Mouse (Mus musculus) adrenal gland, adult 18-20 months (tissue): ENCODE data around the gene Wdr46. TPM values are rescaled to one million over a fixed set of nuclear protein-coding genes. Genes with fewer than 3 reads are reported as not detected.

Experiments used
- DNase-seq, 2 experiments: peaks; one replicate each; pipeline ENCODE4 v3.0.0; 2021 to 2022; ENCODE audit warnings: low spot score in 2 of 2
- total RNA-seq, 2 experiments: library from RNA; stranded (reverse); gene quantifications; 1 replicate in 1 of 2; 2 replicates in 1 of 2; pipeline ENCODE4 v1.2.3; 2021

Gene Wdr46
- total RNA-seq, 2 experiments from 2014 or later, result 29.2 to 35.7 TPM

DNA sequence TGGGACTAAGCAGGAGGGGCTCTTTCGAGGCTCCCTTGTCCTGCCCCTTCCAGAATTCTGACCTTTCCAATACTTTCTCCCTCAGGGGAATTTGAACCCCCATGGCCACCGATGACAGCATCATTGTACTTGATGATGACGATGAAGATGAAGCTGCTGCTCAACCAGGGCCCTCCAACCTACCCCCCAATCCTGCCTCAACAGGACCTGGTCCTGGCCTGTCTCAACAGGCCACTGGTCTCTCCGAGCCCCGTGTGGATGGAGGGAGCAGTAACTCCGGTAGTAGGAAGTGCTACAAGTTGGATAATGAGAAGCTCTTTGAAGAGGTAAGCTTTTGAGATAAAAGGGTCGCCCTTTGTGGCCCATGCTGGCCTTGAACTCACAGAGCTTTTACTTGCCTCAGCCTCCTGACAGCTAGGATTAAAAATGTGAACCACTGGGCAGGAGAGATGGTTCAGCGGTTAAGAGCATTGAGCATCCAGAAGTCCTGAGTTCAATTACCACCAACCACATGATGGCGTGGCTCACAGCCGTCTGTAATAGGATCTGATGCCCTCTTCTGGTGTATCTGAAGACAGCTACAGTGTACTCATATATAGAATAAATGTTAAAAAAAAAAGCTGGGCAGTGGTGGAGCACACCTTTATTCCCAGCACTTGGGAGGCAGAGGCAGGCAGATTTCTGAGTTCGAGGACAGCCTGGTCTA lies 30.0 kb upstream of the Wdr46 start:
- DNase-seq, result no peak

DNA sequence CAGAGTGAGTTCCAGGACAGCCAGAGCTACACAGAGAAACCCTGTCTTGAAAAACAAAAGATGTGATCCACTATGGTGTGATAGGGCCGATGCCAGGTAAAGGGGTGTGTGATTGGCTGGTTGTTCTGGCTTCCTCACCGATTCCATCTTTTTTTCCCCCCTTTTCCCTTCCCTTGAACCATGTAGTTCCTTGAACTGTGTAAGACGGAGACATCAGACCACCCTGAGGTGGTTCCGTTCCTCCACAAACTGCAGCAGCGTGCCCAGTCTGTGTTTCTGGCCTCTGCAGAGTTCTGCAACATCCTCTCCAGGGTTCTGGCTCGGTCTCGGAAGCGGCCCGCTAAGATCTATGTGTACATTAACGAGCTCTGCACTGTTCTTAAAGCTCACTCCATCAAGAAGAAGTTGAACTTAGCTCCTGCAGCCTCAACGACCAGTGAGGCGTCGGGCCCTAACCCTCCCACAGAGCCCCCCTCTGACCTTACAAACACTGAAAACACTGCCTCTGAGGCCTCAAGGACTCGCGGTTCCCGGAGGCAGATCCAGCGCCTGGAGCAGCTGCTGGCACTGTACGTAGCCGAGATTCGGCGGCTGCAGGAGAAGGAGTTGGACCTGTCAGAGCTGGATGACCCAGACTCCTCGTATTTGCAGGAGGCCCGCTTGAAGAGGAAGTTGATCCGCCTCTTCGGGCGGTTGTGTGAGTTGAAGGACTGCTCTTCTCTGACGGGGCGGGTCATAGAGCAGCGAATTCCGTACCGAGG lies 29.2 kb upstream of the Wdr46 start:
- no peak for DNase-seq

DNA sequence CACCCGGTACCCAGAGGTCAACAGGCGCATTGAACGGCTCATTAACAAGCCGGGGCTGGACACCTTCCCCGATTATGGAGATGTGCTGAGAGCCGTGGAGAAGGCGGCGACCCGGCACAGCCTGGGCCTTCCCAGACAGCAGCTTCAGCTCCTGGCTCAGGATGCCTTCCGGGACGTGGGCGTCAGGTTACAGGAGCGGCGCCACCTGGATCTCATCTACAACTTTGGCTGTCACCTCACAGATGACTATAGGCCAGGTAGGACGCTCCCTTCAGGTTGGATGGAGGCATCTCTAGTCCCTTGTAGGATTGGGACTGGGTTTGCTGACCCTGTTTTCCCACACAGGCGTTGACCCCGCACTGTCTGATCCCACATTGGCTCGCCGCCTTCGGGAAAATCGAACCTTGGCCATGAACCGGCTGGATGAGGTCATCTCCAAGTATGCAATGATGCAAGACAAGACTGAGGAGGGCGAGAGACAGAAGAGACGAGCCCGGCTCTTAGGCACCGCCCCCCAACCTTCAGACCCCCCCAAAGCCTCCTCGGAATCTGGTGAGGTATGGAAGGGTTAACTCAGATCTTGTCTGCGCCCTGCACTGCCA lies 28.5 kb upstream of the Wdr46 start:
- DNase-seq, result no peak

- no peak for DNase-seq
Measured at GRCm38 (mm10) chr17:33913264-33913663, 27.2 kb upstream of the Wdr46 start.

- peak in 1 of 2 experiments; percentile 23 for DNase-seq
Measured at GRCm38 (mm10) chr17:33913905-33914304, 26.6 kb upstream of the Wdr46 start.

DNA sequence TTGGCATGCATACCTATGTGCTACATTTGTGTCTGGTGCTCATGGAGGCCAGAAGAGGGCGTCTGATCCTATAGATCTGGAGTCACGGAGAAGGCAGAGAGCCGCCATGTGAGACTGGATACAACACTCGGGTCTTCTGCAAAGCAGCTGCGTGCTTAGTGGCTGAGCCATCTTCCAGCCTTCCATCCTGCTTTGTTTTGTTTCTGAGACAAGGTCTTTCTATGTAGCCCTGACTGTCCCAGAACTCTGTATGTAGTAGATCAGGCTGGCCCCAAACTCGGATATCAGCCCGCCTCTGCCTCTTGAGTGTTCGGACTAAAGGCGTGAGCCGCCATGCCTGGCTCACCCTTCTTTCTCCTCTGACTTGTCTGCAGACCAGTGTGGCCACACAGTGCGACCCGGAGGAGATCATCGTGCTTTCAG lies 25.5 kb upstream of the Wdr46 start:
- DNase-seq, result peak in 1 of 2 experiments; percentile 29

DNA sequence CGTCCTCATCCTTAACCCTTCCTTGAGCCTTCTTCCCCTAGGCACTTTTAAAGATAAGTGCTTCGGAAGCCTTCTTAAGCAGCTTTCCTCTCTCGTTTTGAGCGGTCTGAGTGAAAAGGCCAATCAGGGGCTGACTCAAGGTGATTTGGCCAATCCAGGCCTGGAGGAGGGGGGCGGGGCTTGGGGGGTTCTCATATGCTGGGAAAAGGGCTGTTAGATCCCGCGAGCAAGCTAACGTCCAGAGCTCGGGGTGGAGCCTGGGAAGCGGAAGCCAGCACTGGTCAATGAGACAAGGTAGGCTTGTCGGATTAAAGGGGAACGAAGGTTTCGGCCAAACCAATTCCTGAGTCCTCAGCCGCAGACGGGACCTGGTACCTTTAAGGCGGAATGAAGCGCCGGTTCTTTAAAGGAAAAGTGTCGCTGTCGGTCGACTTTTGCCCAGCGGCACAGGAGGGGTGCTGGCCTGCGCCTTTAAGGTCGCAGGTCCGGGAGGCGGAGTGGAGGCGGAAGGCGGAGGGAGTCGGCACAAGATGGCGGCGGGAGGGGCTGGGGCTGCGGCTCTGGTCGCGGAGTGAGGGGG lies 24.7 kb upstream of the Wdr46 start, which contains the start of the genes Tapbp and Zbtb22:
Tapbp (plus strand) TSS at position 229 of the 580 bp plus-strand sequence.
Zbtb22 (plus strand) TSS at position 234 of the 580 bp plus-strand sequence.
- DNase-seq, result peak; percentile 87 to 89

GRCm38 (mm10) chr17:33916294-33916693 lies 24.2 kb upstream of the Wdr46 start:
- no peak for DNase-seq

GRCm38 (mm10) chr17:33916847-33917655 lies 23.4 kb upstream of the Wdr46 start:
- DNase-seq, result peak in 1 of 2 experiments; percentile 32

- peak in 1 of 2 experiments; percentile 27 for DNase-seq
Measured at GRCm38 (mm10) chr17:33917656-33918292, 22.7 kb upstream of the Wdr46 start.

GRCm38 (mm10) chr17:33918293-33919203 lies 21.9 kb upstream of the Wdr46 start:
- peak in 1 of 2 experiments; percentile 41 for DNase-seq

- DNase-seq, result peak; percentile 73 to 75
Measured at GRCm38 (mm10) chr17:33919351-33920281, 20.8 kb upstream of the Wdr46 start.

DNA sequence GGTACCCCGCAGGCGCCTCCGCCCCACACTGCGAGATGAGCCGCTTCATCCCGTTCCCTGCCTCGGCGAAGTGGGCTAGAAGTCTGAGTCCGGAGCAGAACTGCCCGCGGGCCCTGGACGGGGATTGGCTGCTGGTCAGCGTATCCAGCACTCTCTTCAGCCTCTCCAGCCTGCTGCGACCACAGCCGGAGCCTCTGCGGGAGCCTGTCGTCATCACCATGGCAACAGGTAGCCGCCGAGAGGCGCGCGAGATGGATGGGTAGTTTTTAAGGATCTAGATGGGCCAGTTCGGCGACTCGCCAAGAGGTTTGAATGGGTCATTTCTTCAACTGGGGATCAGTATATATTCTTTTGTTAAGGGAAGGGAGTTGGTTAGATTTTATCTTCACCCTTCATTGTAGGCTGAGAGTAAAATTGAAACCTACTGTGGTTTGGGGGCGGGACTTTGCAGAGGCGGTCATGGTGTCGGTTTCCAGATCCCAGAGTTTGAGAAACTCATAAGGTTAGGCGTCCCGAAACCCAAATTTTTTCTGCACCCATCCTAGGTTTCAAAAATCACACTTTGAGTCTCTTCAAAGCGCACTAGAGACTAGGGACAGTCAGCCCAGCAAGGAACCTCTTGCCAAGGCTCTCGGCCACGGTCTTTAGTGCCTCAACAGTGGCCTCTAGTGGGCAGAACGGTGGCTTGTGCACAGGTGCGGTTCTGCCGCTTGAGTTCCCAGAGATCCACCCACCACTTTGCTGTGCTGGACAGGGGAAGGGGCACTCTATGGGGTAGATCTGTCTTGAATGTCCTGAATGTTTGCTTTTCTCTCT lies 20.0 kb upstream of the Wdr46 start:
- DNase-seq, result peak; percentile 81 to 83

GRCm38 (mm10) chr17:33921361-33921760 lies 19.1 kb upstream of the Wdr46 start:
- DNase-seq, result no peak

- DNase-seq, result no peak
Measured at GRCm38 (mm10) chr17:33924577-33925283, 15.7 kb upstream of the Wdr46 start.

DNA sequence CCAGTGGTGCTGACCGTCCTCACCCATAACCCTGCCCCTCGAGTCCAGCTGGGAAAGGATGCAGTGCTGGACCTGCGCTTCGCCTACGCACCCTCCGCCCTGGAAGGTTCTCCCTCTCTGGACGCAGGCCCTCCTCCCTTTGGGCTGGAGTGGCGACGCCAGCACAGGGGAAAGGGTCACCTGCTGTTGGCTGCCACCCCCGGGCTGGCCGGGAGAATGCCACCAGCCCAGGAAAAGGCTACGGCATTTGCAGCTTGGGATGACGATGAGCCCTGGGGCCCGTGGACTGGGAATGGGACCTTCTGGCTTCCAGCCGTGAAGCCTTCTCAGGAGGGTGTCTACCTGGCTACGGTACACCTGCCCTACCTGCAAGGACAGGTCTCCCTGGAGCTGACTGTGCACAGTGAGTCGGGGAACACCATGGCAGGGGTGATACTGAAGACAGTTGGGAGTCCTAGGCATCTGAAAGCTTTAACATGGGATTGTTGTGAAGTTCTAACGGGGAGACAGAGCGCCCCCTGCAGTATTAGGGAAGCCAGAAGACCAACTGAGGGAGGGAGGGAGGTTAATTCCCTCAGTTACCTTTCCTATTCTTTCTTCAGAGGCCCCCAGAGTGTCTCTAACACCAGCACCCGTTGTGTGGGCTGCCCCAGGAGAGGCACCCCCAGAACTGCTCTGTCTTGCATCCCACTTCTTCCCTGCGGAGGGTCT lies 14.9 kb upstream of the Wdr46 start:
- DNase-seq, result no peak
